Mouse (Mus musculus): ENCODE measurements at regions not wholly inside any gene's neighbourhood (a gene's known extent, or its start where the extent isn't known, plus 50 kb on each side); places are given as distances from the start of the nearest gene placed in this dataset.

GRCm38 (mm10) chr15:68811041-68811440, 2310.3 kb upstream of the Lrrc6 start:
- TF ChIP-seq POLR2A (IDR thresholded peaks at IDR 0.05; ENCODE audit: borderline replicate concordance, extremely low read depth, low read depth, low read length) (no peak), CTCF (IDR thresholded peaks at IDR 0.05; ENCODE audit: insufficient read depth, low read length) (no peak)

Data from lung, adult 2 months (tissue).